Mouse (Mus musculus) lung, adult 2 months (tissue): ENCODE data around the gene Zdhhc16. TPM values are rescaled to one million over a fixed set of nuclear protein-coding genes. Genes with fewer than 3 reads are reported as not detected.

Experiments
- DNase-seq: peaks from one replicate; pipeline ENCODE4 v3.0.0; 2022
- H3K4me1 ChIP-seq: fragments of 200-500 bp; 2 replicates; pipeline ENCODE4 v1.6.1; 2011; ENCODE audit warnings: low read length; ENCODE audit not compliant: control insufficient read depth, insufficient read depth
- H3K4me3 ChIP-seq: fragments of 200-500 bp; replicated peaks from 2 replicates; pipeline ENCODE3; 2011; ENCODE audit warnings: low read depth, mild to moderate bottlenecking, control low read depth, low read length; ENCODE audit errors: extremely low read depth
- CTCF ChIP-seq: fragments of 200-500 bp; IDR thresholded peaks from 2 replicates; pipeline ENCODE4 v1.5.1; 2011; ENCODE audit warnings: mild to moderate bottlenecking, low read length, control low read depth; ENCODE audit not compliant: insufficient read depth
- POLR2A ChIP-seq: fragments of 200-500 bp; IDR thresholded peaks from 2 replicates; pipeline ENCODE4 v1.6.1; 2011; ENCODE audit warnings: low read depth, mild to moderate bottlenecking, control low read depth, low read length, borderline replicate concordance; ENCODE audit errors: extremely low read depth
- WGBS: fragments of 180-500 bp; shearing (Covaris S2); methylation state at CpG from one replicate; pipeline ENCODE4 v1.1.7; 2018; 5-methylcytosine and 5-hydroxymethylcytosine counted together
- polyA plus RNA-seq: library from polyadenylated mRNA; depleted of rRNA; stranded (reverse); fragments of >200 nt; gene quantifications from 2 replicates; pipeline ENCODE4 v1.2.3, GENCODE M21; 2012; rRNA removed

Zdhhc16 gene
- polyA plus RNA-seq, 1 experiment = 91.5 TPM

- WGBS = under 1% methylated on average over 74 of the region's 74 CpGs
Measured at GRCm38 (mm10) chr19:41981931-41982790, 48.9 kb downstream of the Zdhhc16 start.

GRCm38 (mm10) chr19:41982791-41983150 is 49.5 kb downstream of the Zdhhc16 start:
- peaks cover 3% of the 10 kb centered on the region; the same call in 1 of the 2 replicates for H3K4me1 ChIP-seq
- 7% methylated on average over 4 of the region's 4 CpGs for WGBS
- no peak for DNase-seq
- TF ChIP-seq CTCF (no peak), POLR2A (no peak)
- peak overlapping the region; percentile 63 for H3K4me3 ChIP-seq

More at GRCm38 (mm10) chr19:41981931-41982790, 48.9 kb downstream of the Zdhhc16 start:
- Histone ChIP-seq H3K4me3 (peak overlapping the region; percentile 63), H3K4me1 (peaks cover 3% of the 10 kb centered on the region; the same call in 1 of the 2 replicates)
- no peak for TF ChIP-seq POLR2A
- no peak for TF ChIP-seq CTCF
- DNase-seq = peak; percentile 64

- TF ChIP-seq CTCF = no peak
- TF ChIP-seq POLR2A = no peak
- peaks cover 3% of the 10 kb centered on the region; the same call in 1 of the 2 replicates for H3K4me1 ChIP-seq
- 97% methylated on average over 5 of the region's 5 CpGs for WGBS
- DNase-seq = no peak
- no peak overlapping the region for H3K4me3 ChIP-seq
Measured at GRCm38 (mm10) chr19:41985994-41986393, 52.7 kb downstream of the Zdhhc16 start.

GRCm38 (mm10) chr19:41987206-41987605 is 53.9 kb downstream of the Zdhhc16 start:
- TF ChIP-seq POLR2A = no peak
- TF ChIP-seq CTCF = no peak
- 73% methylated on average over 4 of the region's 4 CpGs for WGBS
- peaks cover 3% of the 10 kb centered on the region for H3K4me1 ChIP-seq
- H3K4me3 ChIP-seq = no peak overlapping the region
- no peak for DNase-seq

- WGBS = 71% methylated on average over 6 of the region's 6 CpGs
- no peak overlapping the region for H3K4me3 ChIP-seq
- peaks cover 7% of the 10 kb centered on the region; the same call in 1 of the 2 replicates for H3K4me1 ChIP-seq
- no peak for TF ChIP-seq POLR2A
- no peak for TF ChIP-seq CTCF
- DNase-seq = no peak
Measured at GRCm38 (mm10) chr19:41989810-41990209, 56.5 kb downstream of the Zdhhc16 start.

- WGBS = 54% methylated on average over 6 of the region's 6 CpGs
- no peak for DNase-seq
- TF ChIP-seq CTCF (no peak), POLR2A (no peak)
- Histone ChIP-seq H3K4me3 (no peak overlapping the region), H3K4me1 (peaks cover 7% of the 10 kb centered on the region; the same call in 1 of the 2 replicates)
Measured at GRCm38 (mm10) chr19:41991926-41992477, 58.7 kb downstream of the Zdhhc16 start.

- DNase-seq = no peak
- Histone ChIP-seq H3K4me3 (no peak overlapping the region), H3K4me1 (peaks cover 7% of the 10 kb centered on the region; the same call in 1 of the 2 replicates)
- TF ChIP-seq CTCF = no peak
- no peak for TF ChIP-seq POLR2A
- WGBS = 51% methylated on average over 2 of the region's 2 CpGs
Measured at GRCm38 (mm10) chr19:41992971-41993370, 59.7 kb downstream of the Zdhhc16 start.

GRCm38 (mm10) chr19:41993484-41993883 is 60.2 kb downstream of the Zdhhc16 start:
- DNase-seq = no peak
- H3K4me1 ChIP-seq = peaks cover 7% of the 10 kb centered on the region; the same call in 1 of the 2 replicates
- WGBS = 50% methylated on average over 6 of the region's 6 CpGs
- no peak for TF ChIP-seq CTCF
- no peak overlapping the region for H3K4me3 ChIP-seq

Other genes with a start within 250 kb of the Zdhhc16 start
- 0.03 and 0.13 TPM in 2 replicates for gene Slit1, start 189.8 kb upstream of the Zdhhc16 start, polyA plus RNA-seq
- gene Arhgap19, start 131.4 kb upstream of the Zdhhc16 start, polyA plus RNA-seq = 1.3 and 2.2 TPM in 2 replicates
- 3.6 and 4.7 TPM in 2 replicates for gene Frat1, start 103.5 kb upstream of the Zdhhc16 start, polyA plus RNA-seq
- 3.3 and 4.3 TPM in 2 replicates for gene Frat2, start 85.3 kb upstream of the Zdhhc16 start, polyA plus RNA-seq
- gene Rrp12, start 37.3 kb upstream of the Zdhhc16 start, polyA plus RNA-seq = 4.1 and 5.5 TPM in 2 replicates
- 123 and 169 TPM in 2 replicates for gene Pgam1, start 21.6 kb upstream of the Zdhhc16 start, polyA plus RNA-seq
- 12.2 and 16.0 TPM in 2 replicates for gene Exosc1, start 57 bp upstream of the Zdhhc16 start, polyA plus RNA-seq
- 53.7 and 57.0 TPM in 2 replicates for gene Mms19, start 47.7 kb downstream of the Zdhhc16 start, polyA plus RNA-seq
- 26.0 and 31.7 TPM in 2 replicates for gene Ubtd1, start 48.3 kb downstream of the Zdhhc16 start, polyA plus RNA-seq
- 0.14 and 0.20 TPM in 2 replicates for gene Ankrd2, start 102.5 kb downstream of the Zdhhc16 start, polyA plus RNA-seq
- 7.6 and 8.7 TPM in 2 replicates for gene Hoga1, start 112.1 kb downstream of the Zdhhc16 start, polyA plus RNA-seq
- gene 4933411K16Rik, start 118.8 kb downstream of the Zdhhc16 start, polyA plus RNA-seq = 1.1 and 1.4 TPM in 2 replicates
- 7.1 and 9.0 TPM in 2 replicates for gene Morn4, start 152.9 kb downstream of the Zdhhc16 start, polyA plus RNA-seq
- 29.1 and 34.8 TPM in 2 replicates for gene Pi4k2a, start 157.0 kb downstream of the Zdhhc16 start, polyA plus RNA-seq
- gene Avpi1, start 195.6 kb downstream of the Zdhhc16 start, polyA plus RNA-seq = 46.8 and 69.6 TPM in 2 replicates
- gene Marveld1, start 213.9 kb downstream of the Zdhhc16 start, polyA plus RNA-seq = 215 and 250 TPM in 2 replicates
- gene Zfyve27, start 230.5 kb downstream of the Zdhhc16 start, polyA plus RNA-seq = 39.3 and 53.9 TPM in 2 replicates